Mouse (Mus musculus) lung, postnatal 25 days (tissue): ENCODE data around the gene Cfap57.

ENCODE experiments used
- DNase-seq: peaks from one replicate; pipeline ENCODE4 v3.0.0; 2022; ENCODE audit warnings: low spot score

Cfap57 gene

GRCm38 (mm10) chr4:118620279-118620966 lies at the start of gene Cfap57, which contains the start of gene Ebna1bp2:
TSS of gene Cfap57 (minus strand) at chr4:118620777.
TSS of gene Ebna1bp2 (plus strand) at chr4:118620799.
- DNase-seq = peak; percentile 94

GRCm38 (mm10) chr4:118658652-118659051 lies 38.1 kb upstream of the Cfap57 start, which contains the start of gene Olfr62:
TSS of gene Olfr62 (plus strand) at chr4:118658952.
- no peak for DNase-seq

GRCm38 (mm10) chr4:118645234-118645633 lies 24.7 kb upstream of the Cfap57 start:
- DNase-seq = peak; percentile 24

GRCm38 (mm10) chr4:118642346-118643190 lies 22.0 kb upstream of the Cfap57 start:
- no peak for DNase-seq

GRCm38 (mm10) chr4:118630261-118630660 lies 9.7 kb upstream of the Cfap57 start:
- no peak for DNase-seq

- no peak for DNase-seq
Measured at GRCm38 (mm10) chr4:118621781-118622180, 1.2 kb upstream of the Cfap57 start.

GRCm38 (mm10) chr4:118620967-118621320 lies 367 bp upstream of the Cfap57 start:
- no peak for DNase-seq

GRCm38 (mm10) chr4:118615412-118615811 lies 5.2 kb downstream of the Cfap57 start:
- DNase-seq = no peak

GRCm38 (mm10) chr4:118612619-118613018 lies 8.0 kb downstream of the Cfap57 start:
- peak; percentile 41 for DNase-seq

GRCm38 (mm10) chr4:118609836-118610235 lies 10.7 kb downstream of the Cfap57 start:
- no peak for DNase-seq

GRCm38 (mm10) chr4:118604065-118604464 lies 16.5 kb downstream of the Cfap57 start:
- no peak for DNase-seq

- DNase-seq = no peak
Measured at GRCm38 (mm10) chr4:118589733-118590130, 30.8 kb downstream of the Cfap57 start.

GRCm38 (mm10) chr4:118589053-118589732 lies 31.4 kb downstream of the Cfap57 start:
- no peak for DNase-seq

- no peak for DNase-seq
Measured at GRCm38 (mm10) chr4:118582629-118583028, 37.9 kb downstream of the Cfap57 start.

GRCm38 (mm10) chr4:118581508-118581907 lies 39.1 kb downstream of the Cfap57 start:
- no peak for DNase-seq

- DNase-seq = no peak
Measured at GRCm38 (mm10) chr4:118579313-118579712, 41.3 kb downstream of the Cfap57 start.

GRCm38 (mm10) chr4:118576097-118576496 lies 44.5 kb downstream of the Cfap57 start:
- peak; percentile 74 for DNase-seq

GRCm38 (mm10) chr4:118571441-118571840 lies 49.1 kb downstream of the Cfap57 start:
- DNase-seq = no peak

- no peak for DNase-seq
Measured at GRCm38 (mm10) chr4:118569320-118569719, 51.3 kb downstream of the Cfap57 start.

- DNase-seq = no peak
Measured at GRCm38 (mm10) chr4:118568709-118569108, 51.9 kb downstream of the Cfap57 start.

- peak; percentile 63 for DNase-seq
Measured at GRCm38 (mm10) chr4:118566161-118566676, 54.4 kb downstream of the Cfap57 start.

GRCm38 (mm10) chr4:118564926-118565279 lies 55.7 kb downstream of the Cfap57 start:
- DNase-seq = no peak
